Mouse (Mus musculus) CH12F3 (cell line): Measurements from ENCODE around the gene Edaradd.

Experiments
- in situ Hi-C: fragments of 300-500 bp; cut with MboI; formaldehyde crosslinking; loops from 2 replicates; pipeline ENCODE4 v1.14.3; 2020; ENCODE audit warnings: low sequenced_read_pairs

The Edaradd gene

DNA sequence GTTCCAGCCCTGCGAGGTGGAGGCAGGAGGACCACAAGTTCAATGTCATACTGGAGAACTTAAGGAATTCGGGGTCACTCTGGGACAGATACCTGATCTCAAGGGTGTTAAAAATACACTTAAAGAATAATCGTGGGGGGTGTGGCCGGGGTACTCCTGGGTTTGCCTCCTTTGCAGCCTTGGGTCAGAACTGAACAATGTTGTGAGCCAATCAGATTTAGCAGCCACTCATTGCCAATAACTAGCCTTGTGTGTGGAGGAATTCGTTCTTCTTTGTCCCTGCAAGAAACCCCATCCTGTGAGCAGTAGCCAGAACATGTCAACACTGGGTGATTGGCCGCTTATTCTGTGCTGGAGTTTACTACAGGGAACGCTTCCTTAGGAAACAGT, 58.5 kb downstream of the Edaradd start:
- in situ Hi-C loops = no loop called here

DNA sequence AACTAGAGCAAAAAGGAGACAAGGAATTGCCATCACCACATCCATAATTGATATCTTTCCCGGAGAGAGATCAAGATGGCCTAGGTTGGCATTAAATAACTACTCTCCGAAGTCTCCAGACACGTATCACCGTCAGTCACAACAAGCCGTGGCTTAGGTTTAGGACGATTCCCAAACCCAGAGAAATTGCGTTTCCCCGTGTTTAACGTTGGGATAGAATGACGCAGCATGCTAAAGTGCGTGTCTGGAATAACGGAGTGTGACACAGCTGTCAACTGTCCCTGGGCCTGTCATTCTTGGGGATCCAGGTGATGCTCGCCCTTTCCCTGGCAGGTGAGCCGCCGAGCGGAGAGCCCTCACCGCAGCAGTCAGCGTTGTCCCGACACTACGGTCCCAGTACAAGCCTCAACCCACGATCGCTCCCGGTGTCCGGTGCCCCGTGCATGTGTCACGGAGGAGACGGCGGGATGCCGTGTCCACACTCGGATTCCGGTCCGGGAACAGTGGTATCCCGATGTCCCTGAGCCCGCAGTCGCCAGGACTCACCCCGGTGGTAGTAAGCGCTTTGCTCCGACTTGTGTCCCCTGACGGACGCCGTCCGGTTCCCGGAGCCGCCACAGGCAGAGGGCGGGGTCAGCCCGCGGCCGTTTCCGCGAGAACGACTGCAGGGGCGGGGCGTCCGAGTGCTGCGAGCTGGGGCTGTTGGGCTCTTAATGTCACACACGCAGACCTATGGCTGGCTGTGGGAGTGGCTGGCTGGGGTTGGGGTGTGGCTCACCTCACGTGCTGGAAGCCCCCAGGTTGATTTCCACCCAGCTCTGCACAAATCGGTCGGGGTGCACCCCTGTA, 59.1 kb downstream of the Edaradd start:
- in situ Hi-C loops = no loop called here

DNA sequence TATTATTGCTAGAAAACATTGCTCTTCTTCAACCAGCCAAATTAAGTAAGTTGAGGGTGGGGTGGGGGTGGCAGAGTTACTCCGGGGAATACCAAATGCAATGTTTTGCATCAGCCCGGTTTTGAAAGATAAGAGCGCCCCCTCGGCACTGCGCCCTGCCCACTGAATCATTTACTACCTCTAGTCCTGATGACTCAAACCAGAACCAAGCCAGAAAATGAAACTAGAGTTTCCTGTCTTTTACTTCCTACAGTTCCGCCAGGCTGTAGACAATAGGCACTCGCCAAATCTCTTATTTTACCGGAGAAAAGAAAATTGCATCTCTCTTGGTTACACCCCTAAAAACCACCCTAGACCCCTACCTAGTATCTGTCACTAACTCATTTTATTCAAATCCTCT, 59.8 kb downstream of the Edaradd start:
- in situ Hi-C loops = no loop called here

DNA sequence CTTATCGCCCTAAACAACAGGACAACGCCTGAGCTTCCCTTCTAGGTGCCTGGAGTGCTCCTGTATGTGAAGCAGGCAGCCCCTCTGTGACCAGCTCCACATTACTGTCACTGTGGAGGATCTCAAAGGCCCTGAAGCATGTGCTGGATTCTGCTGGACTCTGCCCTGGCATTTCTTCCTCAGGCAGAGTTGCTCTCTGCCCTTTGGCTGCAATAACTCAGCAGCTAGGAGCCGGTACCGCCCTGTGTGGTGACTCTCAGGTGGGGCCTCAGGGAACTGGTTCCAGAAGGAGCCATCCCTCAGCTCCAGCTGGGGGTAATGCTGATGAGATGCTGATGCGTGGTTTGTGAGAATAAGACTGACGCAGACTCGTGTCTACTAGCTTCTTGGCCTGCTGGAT, 63.5 kb downstream of the Edaradd start:
- in situ Hi-C loops = no loop called here

DNA sequence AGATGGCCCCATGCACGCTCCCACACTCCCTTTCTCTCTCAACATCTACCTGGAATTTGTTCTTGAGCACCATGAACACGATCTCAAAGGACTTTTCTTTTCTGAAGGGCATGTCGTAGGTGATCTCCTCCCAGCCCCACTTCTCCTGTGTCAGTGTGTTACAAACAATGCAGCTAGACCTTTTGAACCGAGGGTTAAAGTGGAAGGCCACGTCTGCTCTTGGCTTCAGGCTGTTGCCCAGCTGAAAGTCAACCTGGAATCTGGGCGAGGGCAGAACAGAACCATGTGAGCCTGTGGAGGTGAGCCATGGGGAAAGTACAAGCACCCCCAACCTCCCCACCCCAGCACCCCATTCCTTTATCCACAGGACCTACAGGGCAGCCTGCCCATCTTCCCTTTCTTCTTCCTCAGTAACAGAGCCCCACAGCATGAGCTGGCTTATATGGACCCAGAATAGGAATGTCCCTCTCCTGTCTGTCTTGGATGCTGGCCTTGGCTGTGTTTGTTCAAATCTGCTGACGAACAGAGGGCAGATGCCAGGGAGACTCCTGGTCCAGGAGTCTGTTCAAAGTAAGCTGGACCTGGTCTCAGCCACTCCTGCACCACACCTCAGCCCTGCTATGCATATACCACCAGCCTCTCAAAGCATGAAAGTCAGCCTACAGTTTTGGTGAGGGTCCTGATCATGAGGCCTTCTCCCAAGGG, 65.4 kb downstream of the Edaradd start:
- in situ Hi-C loops = no loop called here

DNA sequence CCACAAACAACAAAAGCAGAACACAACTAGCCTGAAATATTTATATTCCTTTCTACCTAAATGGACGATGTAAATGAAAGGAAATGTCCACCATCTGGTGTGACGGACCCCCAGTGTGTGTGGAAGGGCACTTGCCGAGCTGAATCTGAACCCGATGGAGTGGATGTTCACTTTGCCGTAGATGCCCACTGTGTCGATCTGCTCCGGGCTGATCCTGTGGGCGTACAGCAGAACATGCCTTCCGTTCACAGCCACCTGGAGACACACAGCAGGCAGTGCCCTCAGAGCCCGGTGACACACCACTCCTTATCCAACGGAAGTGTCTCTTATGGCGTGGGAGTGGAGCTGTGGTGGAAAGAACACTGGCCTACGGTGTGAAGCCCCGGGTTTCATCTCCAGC, 67.1 kb downstream of the Edaradd start:
- in situ Hi-C loops = no loop called here

DNA sequence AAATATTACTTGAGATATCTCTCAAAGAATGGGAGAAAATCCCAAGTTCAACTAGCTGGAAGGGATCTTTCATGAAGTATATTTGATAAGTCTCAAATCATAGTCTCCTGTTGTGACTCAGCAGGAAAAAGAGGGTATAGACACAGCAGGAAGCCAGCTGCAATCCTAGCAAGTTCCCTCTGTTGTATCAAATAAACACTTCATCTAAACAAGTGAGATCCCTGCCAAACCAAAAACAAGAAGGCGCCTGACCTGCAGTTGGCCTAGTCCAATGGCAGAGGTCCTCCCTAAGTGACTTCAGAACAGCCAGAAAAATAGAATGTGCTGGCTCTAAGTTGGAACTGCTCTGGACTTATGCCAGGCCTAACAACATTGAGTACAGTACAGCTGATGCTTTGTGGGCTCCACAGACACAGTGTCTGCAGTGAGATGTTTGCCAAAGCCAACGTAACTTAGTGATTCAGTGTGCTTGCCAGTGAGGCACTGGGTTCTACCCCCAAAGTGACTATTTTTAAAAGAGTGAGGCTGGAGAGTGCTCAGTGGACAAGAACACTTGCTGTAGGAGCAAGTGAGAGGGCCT, 78.1 kb downstream of the Edaradd start:
- in situ Hi-C loops = no loop called here

DNA sequence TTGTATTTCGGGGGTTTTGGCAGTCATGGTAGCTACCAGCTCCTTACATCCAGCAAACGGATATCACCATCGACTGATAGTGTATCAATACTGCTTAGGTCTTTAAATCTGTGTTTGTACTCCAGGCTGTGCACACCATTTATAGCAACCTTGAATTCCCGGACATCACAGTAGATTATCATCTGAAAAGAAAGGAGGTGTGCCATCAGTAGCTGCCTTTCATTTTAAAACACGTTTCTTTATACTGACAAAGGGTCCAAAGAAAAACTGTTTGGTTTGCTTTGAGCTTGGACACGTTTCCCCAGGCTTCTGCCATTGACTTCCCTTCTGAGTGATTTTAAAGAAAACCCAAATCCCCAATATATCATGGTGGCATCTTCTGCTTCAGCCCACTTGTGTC, 79.4 kb downstream of the Edaradd start:
- in situ Hi-C loops = no loop called here

DNA sequence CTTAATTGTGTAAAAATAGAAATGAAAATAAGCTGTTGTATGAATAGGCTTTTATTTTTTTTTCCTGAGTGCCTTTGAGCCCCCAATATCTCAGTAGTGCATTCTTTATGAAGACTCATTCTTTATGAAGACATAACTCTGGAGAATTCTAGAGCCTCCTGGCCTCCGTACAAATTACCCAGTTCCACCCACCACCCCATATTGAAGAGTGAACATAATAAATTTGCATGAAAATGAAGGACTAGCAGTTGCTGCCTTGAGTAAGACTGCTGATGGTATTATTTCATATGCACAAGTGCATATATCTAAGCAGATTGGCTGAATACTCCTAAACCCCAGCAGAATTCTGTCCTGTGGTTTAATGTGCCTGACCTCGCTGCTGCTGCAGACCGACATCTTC, 80.7 kb downstream of the Edaradd start:
- in situ Hi-C loops = no loop called here

DNA sequence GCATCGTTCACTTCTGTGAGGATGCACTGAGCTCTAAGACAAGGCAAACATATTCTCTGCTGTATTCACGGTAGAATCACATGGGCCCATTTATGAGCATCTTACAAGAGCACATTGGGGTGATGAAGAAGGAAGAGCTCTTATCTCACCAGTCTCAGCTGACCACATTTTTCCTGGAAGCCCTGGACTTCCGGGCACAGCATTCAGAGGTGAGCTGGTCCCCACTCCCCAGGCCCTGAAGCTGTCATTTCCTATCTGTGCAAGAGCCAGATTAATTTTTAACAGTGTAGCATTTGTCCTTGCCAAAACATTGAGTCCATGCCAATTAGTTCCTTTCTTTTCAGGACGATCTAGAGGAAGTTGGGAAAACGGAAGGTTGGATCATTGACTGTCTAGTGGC, 86.4 kb downstream of the Edaradd start:
- in situ Hi-C loops = no loop called here

DNA sequence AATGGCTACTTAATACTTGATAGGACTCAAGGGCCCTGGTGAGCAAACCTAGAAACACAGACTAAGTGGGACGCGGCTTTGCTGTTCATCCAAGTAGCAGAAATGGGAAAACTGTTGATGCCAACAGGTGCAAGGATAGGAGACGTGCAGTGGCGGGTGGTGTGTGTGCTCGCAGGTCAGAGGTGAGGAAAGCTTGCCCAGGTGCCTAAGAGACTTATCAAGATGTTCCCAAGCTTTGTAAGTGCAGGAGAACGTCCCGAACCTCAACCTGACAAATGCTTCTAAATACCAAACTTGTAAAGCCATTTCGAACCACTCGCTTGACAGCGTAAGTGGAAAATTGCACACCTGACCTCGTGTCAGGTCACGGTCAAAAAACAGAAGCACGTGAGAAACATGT, 91.7 kb downstream of the Edaradd start:
- in situ Hi-C loops = no loop called here
